Mouse (Mus musculus) MEL (cell line): ENCODE measurements around the gene Thap4. TPM values are rescaled to one million over a fixed set of nuclear protein-coding genes. Genes with fewer than 3 reads are reported as not detected.

Experiments used
- DNase-seq: peaks from one replicate; pipeline ENCODE4 v3.0.0; 2011; ENCODE audit warnings: low read depth, low spot score
- H3K27ac ChIP-seq: 2 replicates; pipeline ENCODE4 v1.5.1; 2012; ENCODE audit warnings: low read depth, mild to moderate bottlenecking, control low read depth, low read length, moderate library complexity; ENCODE audit not compliant: control insufficient read depth
- H3K27me3 ChIP-seq, 2 experiments: fragments of 150-350 bp in 1 of 2; sonication (generic) in 1 of 2; 2 replicates each; pipeline ENCODE4 v1.6.1; 2012; ENCODE audit warnings: low read length in 2 of 2, mild to moderate bottlenecking in 2 of 2, improper control_type of control experiment in 1 of 2, moderate library complexity in 1 of 2; ENCODE audit not compliant: insufficient read depth in 2 of 2, control insufficient read depth in 1 of 2
- H3K36me3 ChIP-seq, 2 experiments: 2 replicates each; pipeline ENCODE4 v1.6.1; 2012 to 2014; ENCODE audit warnings: low read length in 2 of 2, improper control_type of control experiment in 1 of 2, inconsistent platforms in 1 of 2, mild to moderate bottlenecking in 1 of 2; ENCODE audit not compliant: insufficient read depth in 2 of 2, control insufficient read depth in 1 of 2
- H3K4me1 ChIP-seq, 2 experiments: fragments of 150-350 bp in 1 of 2; sonication (generic) in 1 of 2; 2 replicates each; pipeline ENCODE4 v1.6.1; 2012; ENCODE audit warnings: low read length in 2 of 2, improper control_type of control experiment in 1 of 2, mild to moderate bottlenecking in 1 of 2; ENCODE audit not compliant: insufficient read depth in 2 of 2, control insufficient read depth in 1 of 2
- H3K4me3 ChIP-seq, 2 experiments: fragments of 150-350 bp in 1 of 2; sonication (generic) in 1 of 2; 2 replicates each; pipeline ENCODE4 v1.5.1; 2012; ENCODE audit warnings: low read depth in 2 of 2, low read length in 2 of 2, mild to moderate bottlenecking in 2 of 2, moderate library complexity in 2 of 2, control low read depth in 1 of 2, improper control_type of control experiment in 1 of 2; ENCODE audit not compliant: control insufficient read depth in 1 of 2, insufficient read depth in 1 of 2
- H3K79me2 ChIP-seq: 2 replicates; pipeline ENCODE4 v1.6.1; 2012; ENCODE audit warnings: mild to moderate bottlenecking, low read length, moderate library complexity; ENCODE audit not compliant: control insufficient read depth, poor library complexity, insufficient read depth
- H3K9ac ChIP-seq: 2 replicates; pipeline ENCODE4 v1.6.1; 2012; ENCODE audit warnings: low read depth, mild to moderate bottlenecking, control low read depth, low read length, moderate library complexity; ENCODE audit not compliant: control insufficient read depth, poor library complexity, severe bottlenecking
- H3K9me3 ChIP-seq: fragments of 150-350 bp; sonication (generic); replicated peaks from 2 replicates; pipeline ENCODE4 v1.6.1; 2012; ENCODE audit warnings: mild to moderate bottlenecking, low read length, improper control_type of control experiment, moderate library complexity; ENCODE audit not compliant: insufficient read depth
- CHD1 ChIP-seq: IDR thresholded peaks from 2 replicates; pipeline ENCODE4 v1.6.1; 2012; ENCODE audit warnings: low read depth, mild to moderate bottlenecking, inconsistent platforms, low read length, improper control_type of control experiment
- MAX ChIP-seq: IDR thresholded peaks from 2 replicates; pipeline ENCODE4 v1.6.1; 2011; ENCODE audit warnings: low read length, improper control_type of control experiment
- MAZ ChIP-seq: IDR thresholded peaks from 2 replicates; pipeline ENCODE4 v1.6.1; 2012; ENCODE audit warnings: low read depth, mild to moderate bottlenecking, inconsistent platforms, low read length, improper control_type of control experiment
- MYC ChIP-seq: IDR thresholded peaks from 2 replicates; pipeline ENCODE4 v1.6.1; 2011; ENCODE audit warnings: low read depth, mild to moderate bottlenecking, low read length, improper control_type of control experiment, moderate library complexity
- POLR2A ChIP-seq, 2 experiments: IDR thresholded peaks; 2 replicates each; pipeline ENCODE4 v1.6.1; 2011 to 2012; ENCODE audit warnings: low read length in 2 of 2, mild to moderate bottlenecking in 2 of 2, control low read depth in 1 of 2, improper control_type of control experiment in 1 of 2, low read depth in 1 of 2, moderate library complexity in 1 of 2; ENCODE audit not compliant: control insufficient read depth in 1 of 2, insufficient read depth in 1 of 2, poor library complexity in 1 of 2
- RAD21 ChIP-seq: IDR thresholded peaks from 2 replicates; pipeline ENCODE4 v1.6.1; 2011; ENCODE audit warnings: mild to moderate bottlenecking, low read depth, low read length, improper control_type of control experiment
- SIN3A ChIP-seq: IDR thresholded peaks from 2 replicates; pipeline ENCODE4 v1.6.1; 2012; ENCODE audit warnings: low read length, improper control_type of control experiment, inconsistent platforms
- SMC3 ChIP-seq: IDR thresholded peaks from 2 replicates; pipeline ENCODE4 v1.6.1; 2011; ENCODE audit warnings: low read depth, low read length, improper control_type of control experiment
- UBTF ChIP-seq: IDR thresholded peaks from 2 replicates; pipeline ENCODE4 v1.6.1; 2012; ENCODE audit warnings: low read depth, mild to moderate bottlenecking, inconsistent platforms, low read length, improper control_type of control experiment, moderate library complexity, borderline replicate concordance; ENCODE audit not compliant: insufficient read depth
- ZNF384 ChIP-seq: IDR thresholded peaks from 2 replicates; pipeline ENCODE4 v1.6.1; 2012; ENCODE audit warnings: low read depth, mild to moderate bottlenecking, inconsistent platforms, low read length, improper control_type of control experiment
- polyA plus RNA-seq, 2 experiments: library from polyadenylated mRNA; stranded (reverse) in 1 of 2; unstranded in 1 of 2; fragments of >175 nt in 1 of 2; fragments of >200 nt in 1 of 2; gene quantifications; 2 replicates each; pipeline versions ENCODE4 v1.2.1 to v1.2.4; 2012; ENCODE audit warnings: low replicate concordance in 2 of 2, low read depth in 1 of 2; ENCODE audit not compliant: insufficient read length in 2 of 2, insufficient read depth in 1 of 2, missing spikeins in 1 of 2
- total RNA-seq: library from RNA; depleted of rRNA; stranded (reverse); fragments of 300-350 nt; gene quantifications from 2 replicates; pipeline ENCODE4 v1.2.3, GENCODE M21; 2012

The Thap4 gene
- total and polyA plus RNA-seq, 3 experiments = 81.8 to 117 TPM; not detected in 1

GRCm38 (mm10) chr1:93755618-93756017, 954 bp upstream of the Thap4 start:
- Histone ChIP-seq H3K9ac (peak overlapping the region; percentile 81), H3K4me3 (peak overlapping the region; percentile 89 to 94), H3K27me3 (no peaks in the 10 kb centered on the region), H3K36me3 (peaks cover 0 to 38% of the 10 kb centered on the region in 2 experiments; a peak in 2 of 4 replicates), H3K9me3 (no peaks in the 10 kb centered on the region), H3K79me2 (peaks cover 61% of the 10 kb centered on the region), H3K27ac (peak overlapping the region; percentile 77), H3K4me1 (peaks cover 17 to 29% of the 10 kb centered on the region in 2 experiments)
- no peak for TF ChIP-seq RAD21
- peak; percentile 82 for TF ChIP-seq ZNF384
- peak; percentile 82; the same call in 1 of the 2 replicates for TF ChIP-seq CHD1
- peak; percentile 58 for DNase-seq

GRCm38 (mm10) chr1:93755291-93755610, 587 bp upstream of the Thap4 start:
- DNase-seq = peak; percentile 71
- Histone ChIP-seq H3K4me1 (peaks cover 17 to 29% of the 10 kb centered on the region in 2 experiments), H3K4me3 (peak overlapping the region; percentile 89 to 94), H3K79me2 (peaks cover 61% of the 10 kb centered on the region), H3K9me3 (no peaks in the 10 kb centered on the region), H3K27me3 (no peaks in the 10 kb centered on the region), H3K27ac (peak overlapping the region; percentile 77), H3K9ac (peak overlapping the region; percentile 81), H3K36me3 (peaks cover 0 to 38% of the 10 kb centered on the region in 2 experiments; a peak in 2 of 4 replicates)
- TF ChIP-seq MAZ (no peak), MYC (0 out of 2 replicates have a peak, but pooled peaks have one; percentile 32)

GRCm38 (mm10) chr1:93753911-93754572, 622 bp downstream of the Thap4 start:
- peak; percentile 64 for DNase-seq
- H3K4me1 ChIP-seq = peaks cover 17 to 26% of the 10 kb centered on the region in 2 experiments

GRCm38 (mm10) chr1:93751290-93751689, 3.4 kb downstream of the Thap4 start, which contains the start of gene Atg4b:
Atg4b (plus strand) TSS chr1:93751500.
- H3K79me2 ChIP-seq = peaks cover 28% of the 10 kb centered on the region
- peaks cover 7 to 12% of the 10 kb centered on the region in 2 experiments; a peak in 3 of 4 replicates for H3K4me1 ChIP-seq
- peak; percentile 42; the same call in 1 of the 2 replicates for TF ChIP-seq MAX
- no peak for TF ChIP-seq SMC3
- TF ChIP-seq POLR2A (IDR thresholded peaks at IDR 0.05; ENCODE audit: control insufficient read depth in 1 of 2, insufficient read depth in 1 of 2, low read depth in 1 of 2, low read length in 2 of 2, poor library complexity in 1 of 2) = no peak
- no peak for TF ChIP-seq CHD1
- no peaks in the 10 kb centered on the region for H3K27me3 ChIP-seq
- H3K27ac ChIP-seq = no peak within 1 kb of the TSS
- no peaks in the 10 kb centered on the region for H3K9me3 ChIP-seq
- DNase-seq = no peak
- no peak within 1 kb of the TSS for H3K4me3 ChIP-seq
- H3K9ac ChIP-seq = no peak within 1 kb of the TSS
- peaks cover 7 to 18% of the 10 kb centered on the region in 2 experiments for H3K36me3 ChIP-seq

More at GRCm38 (mm10) chr1:93753911-93754572, 622 bp downstream of the Thap4 start:
- TF ChIP-seq SIN3A (peak; percentile 80; the same call in 1 of the 2 replicates), UBTF (0 out of 2 replicates have a peak, but pooled peaks have one; percentile 54), ZNF384 (no peak)
- peak overlapping the region; percentile 81 for H3K9ac ChIP-seq
- peaks cover 50% of the 10 kb centered on the region for H3K79me2 ChIP-seq
- H3K27ac ChIP-seq = peak overlapping the region; percentile 77
- H3K4me3 ChIP-seq = peak overlapping the region; percentile 91 to 94
- H3K36me3 ChIP-seq = peaks cover 3 to 32% of the 10 kb centered on the region in 2 experiments; a peak in 3 of 4 replicates
- no peaks in the 10 kb centered on the region for H3K9me3 ChIP-seq
- H3K27me3 ChIP-seq = no peaks in the 10 kb centered on the region
